28 mouse cellular contexts compared by ENCODE assay signal in the genomic region with DNA sequence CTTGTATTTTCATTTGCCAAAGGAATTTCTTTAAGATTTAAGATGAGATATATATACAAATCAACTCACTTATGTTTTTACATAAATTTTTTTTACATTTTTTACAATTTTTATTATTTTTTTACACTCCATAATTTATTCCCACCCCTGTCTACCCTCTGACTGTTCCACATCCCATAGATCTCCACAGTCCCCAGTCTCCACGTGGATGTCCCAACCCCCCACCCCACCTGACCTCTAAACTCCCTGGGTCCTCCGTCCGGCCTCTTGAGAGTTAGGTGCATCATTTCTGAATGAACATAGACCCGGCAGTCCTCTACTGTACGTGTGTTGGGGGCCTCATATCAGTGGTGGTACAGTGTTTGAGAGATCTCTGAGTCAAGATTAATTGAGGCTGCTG.
DNase-seq lines count a peak whose midpoint lies in the region; ATAC-seq and TF ChIP-seq lines count a peak whose summit lies in the region.
"Had no signal": no experiment of that assay in that cellular context is flagged by ENCODE, and none has a peak within 500 bp of the region (broad histone marks: within the 10 kb centered on the region; RNA-seq: fewer than 3 reads in every experiment).

No protein-coding gene starts in this region.

- DNase-seq in kidney, adult 9 months = no peak
- DNase-seq in lung, postnatal 25 days (ENCODE audit: low spot score) = no peak
- peak; percentile 22 for DNase-seq in induced T-regulatory cell, adult 2 months (ENCODE audit: low read depth)
- no peak for DNase-seq in thymus, postnatal 25 days
- DNase-seq: adrenal gland, adult 2 months; B cell, adult 2 months; cerebellum, adult 11 months; cerebellum, adult 9-11 months; gastrocnemius, postnatal 25 days; heart, adult 2 months; heart, postnatal 14 days; kidney, adult 11 months; kidney, postnatal 25 days; layer of hippocampus, postnatal 36 days; lung, postnatal 10 days; right cerebral cortex, adult 18-20 months; right cerebral cortex, postnatal 4 days; thymus, postnatal 14 days had no signal

- ATAC-seq in kidney, embryonic 15.5 days (replicated peaks; ENCODE audit: low FRiP score) = peak; percentile 70; the same call in 1 of the 2 replicates
- peak; percentile 34; the same call in 1 of the 2 replicates for ATAC-seq in lung, embryonic 16.5 days (ENCODE audit: low read depth)
- ATAC-seq in intestine, postnatal 0 days = peak; percentile 26; the same call in 1 of the 2 replicates

- H3K4me2 ChIP-seq in kidney, embryonic 15.5 days = no peak overlapping the region
- no peak overlapping the region for H3K4me2 ChIP-seq in lung, embryonic 16.5 days (ENCODE audit: low read depth, low read length)
- no peak overlapping the region for H3K4me2 ChIP-seq in intestine, postnatal 0 days (replicated peaks; ENCODE audit: low read depth)
- H3K4me2 ChIP-seq: heart, embryonic 13.5 days; hindbrain, embryonic 12.5 days; limb, embryonic 13.5 days had no signal

- no peak overlapping the region for H3K9ac ChIP-seq in kidney, embryonic 15.5 days
- no peak overlapping the region for H3K9ac ChIP-seq in lung, embryonic 16.5 days (ENCODE audit: low read length)
- H3K9ac ChIP-seq in intestine, postnatal 0 days (ENCODE audit: low read depth, low read length) = no peak overlapping the region
- H3K9ac ChIP-seq: heart, embryonic 13.5 days; hindbrain, embryonic 12.5 days; limb, embryonic 13.5 days had no signal

- H3K4me1 ChIP-seq in kidney, embryonic 15.5 days = no peaks in the 10 kb centered on the region
- H3K4me1 ChIP-seq in lung, embryonic 16.5 days (replicated peaks; ENCODE audit: control insufficient read depth, insufficient read depth, low read length) = no peaks in the 10 kb centered on the region
- H3K4me1 ChIP-seq in intestine, postnatal 0 days (replicated peaks; ENCODE audit: control insufficient read depth, insufficient read depth, low read length) = no peaks in the 10 kb centered on the region
- H3K4me1 ChIP-seq: forebrain, embryonic 10.5 days; heart, embryonic 13.5 days; hindbrain, embryonic 12.5 days; limb, embryonic 13.5 days had no signal

- TF ChIP-seq CTCF in intestine, postnatal 0 days (IDR thresholded peaks at IDR 0.05; ENCODE audit: low read depth) = no peak

- WGBS in kidney, embryonic 15.5 days = 73% methylated on average over 5 of the region's 5 CpGs
- 84% methylated on average over 5 of the region's 5 CpGs for WGBS in lung, embryonic 16.5 days
- WGBS in intestine, postnatal 0 days = 86% methylated on average over 5 of the region's 5 CpGs

- no peak overlapping the region for H3K27ac ChIP-seq in kidney, embryonic 15.5 days
- H3K27ac ChIP-seq in lung, embryonic 16.5 days (ENCODE audit: low read length) = no peak overlapping the region
- no peak overlapping the region for H3K27ac ChIP-seq in intestine, postnatal 0 days (ENCODE audit: low read depth, low read length)
- H3K27ac ChIP-seq: forebrain, embryonic 10.5 days; heart, adult 2 months; heart, embryonic 13.5 days; hindbrain, embryonic 12.5 days; limb, embryonic 13.5 days had no signal

- H3K36me3 ChIP-seq in kidney, embryonic 15.5 days = peaks cover 10% of the 10 kb centered on the region; the same call in 1 of the 2 replicates
- H3K36me3 ChIP-seq in lung, embryonic 16.5 days (ENCODE audit: control insufficient read depth, insufficient read depth, low read length) = no peaks in the 10 kb centered on the region
- H3K36me3 ChIP-seq in intestine, postnatal 0 days (ENCODE audit: control insufficient read depth, insufficient read depth) = peaks cover 1% of the 10 kb centered on the region; the same call in 1 of the 2 replicates
- H3K36me3 ChIP-seq: forebrain, embryonic 10.5 days; hindbrain, embryonic 12.5 days had no signal

- H3K9me3 ChIP-seq in kidney, embryonic 15.5 days (replicated peaks) = no peaks in the 10 kb centered on the region
- H3K9me3 ChIP-seq in lung, embryonic 16.5 days (ENCODE audit: control insufficient read depth, low read length) = no peaks in the 10 kb centered on the region
- H3K9me3 ChIP-seq in intestine, postnatal 0 days (ENCODE audit: control insufficient read depth) = no peaks in the 10 kb centered on the region
- H3K9me3 ChIP-seq: forebrain, embryonic 10.5 days; G1E; heart, embryonic 13.5 days; hindbrain, embryonic 12.5 days; limb, embryonic 13.5 days had no signal

- H3K4me3 ChIP-seq in kidney, embryonic 15.5 days (replicated peaks) = no peak overlapping the region
- H3K4me3 ChIP-seq in lung, embryonic 16.5 days (ENCODE audit: low read length) = no peak overlapping the region
- no peak overlapping the region for H3K4me3 ChIP-seq in intestine, postnatal 0 days (ENCODE audit: low read depth, low read length)
- H3K4me3 ChIP-seq: forebrain, embryonic 10.5 days; heart, adult 2 months; heart, embryonic 13.5 days; hindbrain, embryonic 12.5 days; limb, embryonic 13.5 days had no signal

- no peaks in the 10 kb centered on the region for H3K27me3 ChIP-seq in kidney, embryonic 15.5 days
- no peaks in the 10 kb centered on the region for H3K27me3 ChIP-seq in lung, embryonic 16.5 days (ENCODE audit: control insufficient read depth, insufficient read depth, low read depth, low read length)
- H3K27me3 ChIP-seq in intestine, postnatal 0 days (replicated peaks; ENCODE audit: control insufficient read depth, insufficient read depth, low read length) = no peaks in the 10 kb centered on the region
- H3K27me3 ChIP-seq: CH12.LX; heart, embryonic 13.5 days; hindbrain, embryonic 12.5 days; limb, embryonic 13.5 days; Patski had no signal
